Mouse (Mus musculus) neural tube, embryonic 15.5 days (tissue): ENCODE results near the gene Rab8b. TPM values are rescaled to one million over a fixed set of nuclear protein-coding genes. Genes with fewer than 3 reads are reported as not detected.
"Not testable (repeated sequence)": the region's sequence is repeated elsewhere in the genome, so short reads cannot be mapped to it uniquely, and the experiment has no call there.

Source experiments
- ATAC-seq: fragments of 200-750 bp; cut with Nextera tagmentation; 2 replicates; pipeline ENCODE4 v1.8.0; 2017; ENCODE audit warnings: mild to moderate bottlenecking, moderate TSS enrichment, moderate library complexity; ENCODE audit not compliant: low FRiP score
- H3K27ac ChIP-seq: fragments of 300-500 bp; sonication (generic); replicated peaks from 2 replicates; pipeline ENCODE4 v1.5.1; 2015; ENCODE audit warnings: mild to moderate bottlenecking, inconsistent platforms
- H3K27me3 ChIP-seq: fragments of 300-500 bp; sonication (generic); replicated peaks from 2 replicates; pipeline ENCODE4 v1.6.1; 2015; ENCODE audit warnings: inconsistent platforms
- H3K36me3 ChIP-seq: fragments of 300-500 bp; sonication (generic); 2 replicates; pipeline ENCODE4 v1.6.1; 2015; ENCODE audit warnings: inconsistent platforms
- H3K4me1 ChIP-seq: fragments of 300-500 bp; sonication (generic); 2 replicates; pipeline ENCODE4 v1.6.1; 2015; ENCODE audit warnings: inconsistent platforms
- H3K4me2 ChIP-seq: fragments of 300-500 bp; sonication (generic); 2 replicates; pipeline ENCODE4 v1.6.1; 2015; ENCODE audit warnings: inconsistent platforms, mild to moderate bottlenecking, moderate library complexity
- H3K4me3 ChIP-seq: fragments of 300-500 bp; sonication (generic); replicated peaks from 2 replicates; pipeline ENCODE4 v1.5.1; 2015; ENCODE audit warnings: mild to moderate bottlenecking, inconsistent platforms
- H3K9ac ChIP-seq: fragments of 300-500 bp; sonication (generic); replicated peaks from 2 replicates; pipeline ENCODE4 v1.6.1; 2015; ENCODE audit warnings: mild to moderate bottlenecking, inconsistent platforms
- H3K9me3 ChIP-seq: fragments of 300-500 bp; sonication (generic); replicated peaks from 2 replicates; pipeline ENCODE4 v1.6.1; 2016; ENCODE audit warnings: inconsistent platforms
- WGBS: fragments of 180-500 bp; shearing (Covaris S2); methylation state at CpG from one replicate; pipeline ENCODE4 v1.1.7; 2015; ENCODE audit warnings: mixed read lengths; 5-methylcytosine and 5-hydroxymethylcytosine counted together
- polyA plus RNA-seq: library from polyadenylated mRNA; unstranded; fragments of >200 nt; fragmentation: Nextera tagmentation; extraction: Ambion mirVana; gene quantifications from 2 replicates; pipeline ENCODE4 v1.2.1, GENCODE M21; 2015

The Rab8b gene
- polyA plus RNA-seq, 1 experiment from 2014 or later = 30.8 TPM

DNA sequence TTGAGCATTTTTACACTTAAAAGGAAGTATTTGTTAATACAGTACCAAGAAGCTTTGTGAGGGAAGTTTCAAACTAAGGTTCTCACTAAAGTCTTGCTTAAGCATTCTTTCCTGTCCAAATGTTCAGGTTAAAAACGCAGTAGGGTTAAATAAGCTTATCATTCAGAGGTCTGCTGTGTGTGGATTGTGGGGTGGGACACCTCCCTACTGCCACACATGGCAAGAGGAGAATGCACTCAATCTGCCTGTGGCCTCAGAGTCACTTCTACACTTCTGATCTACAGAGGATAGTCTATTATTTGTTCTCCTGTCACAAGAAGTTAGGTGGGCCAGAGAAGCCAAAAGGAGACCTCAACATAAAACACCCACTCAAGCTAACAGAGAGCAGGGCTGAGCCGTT lies 20.4 kb downstream of the Rab8b start:
- H3K4me1 ChIP-seq = peaks cover 20% of the 10 kb centered on the region; the same call in 1 of the 2 replicates
- no peak overlapping the region for H3K9ac ChIP-seq
- no peaks in the 10 kb centered on the region for H3K36me3 ChIP-seq
- no peak overlapping the region for H3K4me3 ChIP-seq
- H3K9me3 ChIP-seq = no peaks in the 10 kb centered on the region
- 88% methylated on average over 2 of the region's 2 CpGs for WGBS
- no peak overlapping the region for H3K27ac ChIP-seq
- no peak for ATAC-seq
- no peak overlapping the region for H3K4me2 ChIP-seq
- H3K27me3 ChIP-seq = no peaks in the 10 kb centered on the region

DNA sequence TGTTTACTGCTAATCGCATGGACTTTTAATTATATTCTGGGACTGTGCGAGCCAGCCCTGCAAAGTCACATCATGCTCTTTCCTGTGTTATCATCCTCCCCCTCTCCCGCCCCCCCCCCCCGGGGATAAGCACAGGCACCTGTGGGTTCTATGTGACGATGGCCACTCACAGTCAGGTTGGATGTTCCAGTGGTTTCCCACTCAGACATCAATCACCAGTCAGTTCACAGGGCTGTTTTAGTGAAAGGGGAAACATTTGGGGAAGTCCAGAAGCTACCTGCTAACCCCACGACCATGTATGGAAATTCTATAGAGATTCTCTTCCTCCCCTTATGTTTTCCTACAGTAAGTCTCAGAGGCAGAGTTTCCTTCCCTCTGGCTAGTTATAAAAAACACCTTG lies 21.6 kb downstream of the Rab8b start:
- Histone ChIP-seq H3K4me3 (no peak overlapping the region), H3K4me1 (peaks cover 10% of the 10 kb centered on the region; the same call in 1 of the 2 replicates), H3K27me3 (no peaks in the 10 kb centered on the region), H3K9ac (no peak overlapping the region), H3K36me3 (no peaks in the 10 kb centered on the region), H3K4me2 (no peak overlapping the region), H3K27ac (no peak overlapping the region), H3K9me3 (no peaks in the 10 kb centered on the region)
- no peak for ATAC-seq
- WGBS = 72% methylated on average over 6 of the region's 6 CpGs

DNA sequence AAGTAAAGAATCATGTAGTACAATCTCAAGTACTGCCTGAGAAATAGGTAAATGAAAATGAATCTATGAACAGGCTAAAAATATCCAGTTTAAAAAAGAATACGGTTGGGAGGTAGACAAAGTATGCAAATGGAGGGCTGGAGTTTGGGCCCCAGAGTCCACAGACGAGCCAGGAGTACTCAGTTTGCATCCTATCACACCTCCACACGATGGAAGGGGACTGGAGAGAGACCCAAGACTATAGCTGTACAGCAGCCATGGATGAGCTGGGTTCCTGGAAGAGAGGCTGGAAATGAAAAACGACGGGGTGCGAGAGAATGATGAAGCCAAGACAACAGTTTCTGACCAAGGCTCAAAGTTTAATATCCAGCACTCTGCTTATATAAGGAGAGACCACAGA lies 22.5 kb downstream of the Rab8b start:
- no peak for ATAC-seq
- H3K27me3 ChIP-seq = no peaks in the 10 kb centered on the region
- H3K4me1 ChIP-seq = peaks cover 6% of the 10 kb centered on the region; the same call in 1 of the 2 replicates
- 68% methylated on average over 6 of the region's 6 CpGs for WGBS
- H3K36me3 ChIP-seq = no peaks in the 10 kb centered on the region
- H3K9me3 ChIP-seq = no peaks in the 10 kb centered on the region
- no peak overlapping the region for H3K4me2 ChIP-seq
- H3K4me3 ChIP-seq = no peak overlapping the region
- no peak overlapping the region for H3K27ac ChIP-seq
- H3K9ac ChIP-seq = no peak overlapping the region

DNA sequence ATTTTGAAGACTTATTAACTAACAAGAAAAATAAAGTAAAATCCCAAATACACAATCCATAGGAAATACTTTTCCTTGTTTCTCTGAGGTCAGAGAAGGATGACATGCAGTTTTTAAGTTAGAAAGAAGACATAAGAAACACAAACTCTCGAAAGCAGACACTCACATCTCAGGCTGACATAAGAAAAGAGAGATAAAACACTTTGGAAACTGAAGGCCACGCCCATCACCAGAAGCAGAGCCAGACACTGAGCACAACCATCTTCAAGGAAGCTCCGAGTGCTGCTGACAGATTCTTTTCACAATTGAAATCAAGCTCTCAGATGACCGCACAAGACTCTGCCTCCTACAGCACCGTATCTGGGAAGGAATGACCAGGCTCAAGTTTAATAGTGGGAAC lies 23.5 kb downstream of the Rab8b start:
- H3K4me1 ChIP-seq = peaks cover 6% of the 10 kb centered on the region; the same call in 1 of the 2 replicates
- H3K9ac ChIP-seq = no peak overlapping the region
- 77% methylated on average over 5 of the region's 5 CpGs for WGBS
- H3K9me3 ChIP-seq = no peaks in the 10 kb centered on the region
- H3K4me2 ChIP-seq = no peak overlapping the region
- H3K27ac ChIP-seq = no peak overlapping the region
- H3K36me3 ChIP-seq = no peaks in the 10 kb centered on the region
- no peak overlapping the region for H3K4me3 ChIP-seq
- H3K27me3 ChIP-seq = no peaks in the 10 kb centered on the region
- ATAC-seq = no peak

DNA sequence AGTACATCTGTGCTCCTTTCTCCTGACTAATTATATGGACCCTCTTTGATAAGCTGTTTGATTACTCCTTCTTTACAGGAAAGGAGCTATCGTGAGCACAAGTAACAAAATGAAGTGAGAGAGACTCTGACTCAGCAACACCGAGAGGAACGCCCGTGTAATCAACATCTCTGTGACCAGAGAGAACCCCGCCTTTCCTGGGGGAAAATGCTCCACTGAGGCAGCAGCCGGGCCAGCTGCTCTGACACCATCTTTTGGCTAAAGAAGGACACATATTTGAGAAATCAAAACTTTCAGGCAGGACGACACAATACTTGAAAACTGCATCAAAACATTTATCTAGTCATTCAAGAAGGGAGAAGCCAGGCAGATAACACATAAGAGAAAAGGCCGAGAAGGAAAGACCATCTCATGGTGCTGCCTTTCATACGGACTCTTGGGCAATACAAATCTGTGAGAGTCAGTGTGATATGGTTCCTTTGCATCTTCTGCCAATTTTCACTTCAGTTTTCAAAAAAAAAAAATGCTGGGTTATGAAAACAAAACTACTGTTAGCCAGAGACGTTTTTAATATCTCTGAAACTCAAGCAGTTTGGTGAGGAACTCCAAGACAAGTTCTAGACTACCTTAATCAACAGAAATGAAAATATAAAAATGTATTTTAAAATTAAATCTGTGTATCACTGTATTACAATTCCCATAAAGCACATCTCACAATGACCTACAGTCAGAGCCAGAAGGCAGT lies 24.3 kb downstream of the Rab8b start:
- 81% methylated on average over 10 of the region's 10 CpGs for WGBS

DNA sequence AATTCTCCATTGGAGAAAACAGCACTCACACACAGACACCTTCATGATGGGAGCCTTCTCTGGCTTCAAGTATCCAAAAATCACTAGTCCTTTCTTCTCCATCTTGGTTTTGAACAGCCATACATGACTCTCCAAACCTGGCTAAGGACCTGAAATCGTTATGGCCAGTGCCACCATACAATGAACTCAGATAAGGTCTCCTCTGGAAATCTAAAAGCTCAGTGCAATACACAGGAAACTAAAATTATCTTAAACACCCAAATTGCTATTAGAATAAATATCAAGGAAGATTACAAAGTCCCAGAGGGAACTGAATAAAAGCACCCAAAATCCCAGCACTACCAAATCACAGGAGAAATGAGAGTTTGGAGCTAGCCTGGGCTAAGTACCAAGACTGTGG lies 25.1 kb downstream of the Rab8b start:
- ATAC-seq = no peak
- H3K36me3 ChIP-seq = no peaks in the 10 kb centered on the region
- no peaks in the 10 kb centered on the region for H3K9me3 ChIP-seq
- peaks cover 9% of the 10 kb centered on the region; the same call in 1 of the 2 replicates for H3K4me1 ChIP-seq
- WGBS = 89% methylated on average over 1 of the region's 1 CpGs
- H3K9ac ChIP-seq = no peak overlapping the region
- H3K27me3 ChIP-seq = no peaks in the 10 kb centered on the region
- no peak overlapping the region for H3K4me2 ChIP-seq
- no peak overlapping the region for H3K4me3 ChIP-seq
- no peak overlapping the region for H3K27ac ChIP-seq

More for the DNA sequence above, 24.3 kb downstream of the Rab8b start:
- H3K27ac ChIP-seq = no peak overlapping the region
- ATAC-seq = no peak
- no peaks in the 10 kb centered on the region for H3K27me3 ChIP-seq
- H3K9me3 ChIP-seq = no peaks in the 10 kb centered on the region
- no peaks in the 10 kb centered on the region for H3K36me3 ChIP-seq
- H3K4me1 ChIP-seq = peaks cover 9% of the 10 kb centered on the region; the same call in 1 of the 2 replicates
- H3K4me3 ChIP-seq = no peak overlapping the region
- H3K4me2 ChIP-seq = no peak overlapping the region
- H3K9ac ChIP-seq = no peak overlapping the region

DNA sequence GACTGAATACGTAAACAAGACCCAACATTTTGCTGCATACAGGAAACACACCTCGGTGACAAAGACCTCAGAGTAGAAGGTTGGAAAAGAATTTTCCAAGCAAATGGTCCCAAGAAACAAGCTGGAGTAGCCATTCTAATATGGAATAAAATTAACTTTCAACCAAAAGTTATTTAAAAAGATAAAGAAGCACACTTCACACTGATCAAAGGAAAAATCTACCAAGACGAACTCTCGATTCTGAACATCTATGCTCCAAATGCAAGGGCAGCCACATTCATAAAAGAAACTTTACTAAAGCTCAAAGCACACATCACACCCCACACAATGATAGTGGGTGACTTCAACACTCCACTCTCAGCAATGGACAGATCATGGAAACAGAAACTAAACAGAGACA lies 27.0 kb downstream of the Rab8b start:
- H3K36me3 ChIP-seq, ATAC-seq, H3K4me3 ChIP-seq, H3K9me3 ChIP-seq, H3K9ac ChIP-seq, H3K27ac ChIP-seq, H3K4me2 ChIP-seq, H3K27me3 ChIP-seq: not testable (repeated sequence)
- peaks cover 21% of the 10 kb centered on the region for H3K4me1 ChIP-seq
- 99% methylated on average over 4 of the region's 4 CpGs for WGBS

DNA sequence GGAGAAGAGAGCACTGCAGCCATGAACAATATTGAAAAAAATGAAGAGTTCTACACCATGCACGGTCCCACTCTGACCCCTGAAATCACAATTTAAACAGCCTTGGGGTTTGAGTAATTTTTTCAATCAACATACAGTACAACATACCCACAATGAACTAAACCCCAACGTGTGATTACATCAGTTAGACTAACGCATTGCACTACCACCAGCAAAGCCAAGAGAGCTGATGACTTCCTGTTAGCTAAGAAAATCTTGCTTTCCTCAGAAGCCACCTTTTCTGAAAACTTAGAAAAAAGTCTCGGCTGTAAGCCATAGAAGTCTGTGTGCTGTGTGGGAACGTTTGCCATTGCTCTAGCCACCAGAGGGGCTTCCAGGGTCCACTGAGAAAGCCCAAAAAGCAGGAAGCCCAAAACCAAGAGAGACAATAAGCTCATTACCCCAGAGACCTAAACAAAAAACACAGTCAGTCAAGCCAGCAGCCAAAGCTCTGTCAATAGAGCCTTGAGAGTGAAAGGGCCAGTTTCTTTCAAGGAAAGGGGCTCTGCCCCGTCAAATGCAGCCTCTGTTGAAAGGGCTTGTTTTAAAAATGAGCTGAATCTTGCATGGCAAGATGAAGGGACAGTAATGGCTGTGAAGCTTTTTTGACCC lies 31.4 kb downstream of the Rab8b start:
- Histone ChIP-seq H3K9ac (no peak overlapping the region), H3K4me3 (no peak overlapping the region), H3K4me2 (peak overlapping the region; percentile 23; the same call in 1 of the 2 replicates), H3K4me1 (peaks cover 30% of the 10 kb centered on the region), H3K27ac (peak overlapping the region; percentile 56), H3K27me3 (no peaks in the 10 kb centered on the region), H3K9me3 (no peaks in the 10 kb centered on the region), H3K36me3 (no peaks in the 10 kb centered on the region)
- WGBS = 26% methylated on average over 6 of the region's 6 CpGs
- no peak; the same call in 1 of the 2 replicates for ATAC-seq

DNA sequence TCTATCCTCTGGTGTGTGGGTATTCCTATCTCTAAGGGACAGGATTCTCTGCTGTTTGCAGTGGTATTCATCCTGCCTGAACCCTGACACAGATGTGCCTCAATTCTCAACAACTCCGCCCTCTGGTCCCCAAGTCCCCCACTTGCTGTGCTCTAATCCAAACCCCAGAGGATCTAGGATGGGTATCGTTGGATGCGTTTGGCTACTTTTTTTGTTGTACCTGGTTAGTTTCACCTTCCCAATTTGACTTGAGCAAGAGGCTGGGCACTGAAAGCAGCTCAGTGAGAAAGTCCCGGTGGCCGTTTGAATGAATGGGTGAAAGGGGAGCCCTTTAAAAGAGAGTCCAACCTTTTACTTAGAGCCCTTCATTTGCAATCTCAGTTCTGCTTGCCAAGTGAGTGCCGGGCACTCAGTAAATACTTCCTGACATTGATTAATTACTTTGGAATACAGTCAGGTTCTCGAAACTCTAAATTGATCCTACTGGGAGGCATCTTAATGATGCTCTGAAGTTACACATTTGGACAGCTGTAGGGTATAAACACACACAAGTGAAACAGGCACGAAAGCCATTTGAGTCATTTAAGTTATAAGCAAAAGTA lies 32.1 kb downstream of the Rab8b start:
- peak overlapping the region; percentile 56 for H3K27ac ChIP-seq

DNA sequence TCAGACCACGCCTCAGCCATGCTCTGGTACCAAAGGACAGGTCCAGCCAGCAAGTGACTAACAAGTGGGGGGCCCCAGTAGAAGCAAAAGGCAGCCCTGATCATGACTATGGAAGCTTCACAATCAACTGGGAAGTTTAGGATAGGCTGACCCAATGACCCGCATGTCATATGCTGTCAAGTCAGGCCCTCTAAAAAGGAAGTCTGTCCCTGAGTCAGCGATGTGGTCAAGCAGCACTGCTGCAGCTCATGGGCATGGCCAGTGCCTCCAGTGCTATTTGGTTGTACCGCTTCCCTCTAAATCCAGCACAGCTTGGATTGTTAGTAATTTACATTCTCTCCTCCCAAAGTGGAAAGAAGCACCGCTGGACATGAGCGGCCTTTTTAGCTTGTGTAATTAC lies 32.7 kb downstream of the Rab8b start:
- H3K4me3 ChIP-seq = no peak overlapping the region
- no peaks in the 10 kb centered on the region for H3K9me3 ChIP-seq
- H3K27ac ChIP-seq = peak overlapping the region; percentile 56
- peaks cover 30% of the 10 kb centered on the region for H3K4me1 ChIP-seq
- no peak for ATAC-seq
- no peak overlapping the region for H3K4me2 ChIP-seq
- H3K36me3 ChIP-seq = no peaks in the 10 kb centered on the region
- no peak overlapping the region for H3K9ac ChIP-seq
- 81% methylated on average over 6 of the region's 6 CpGs for WGBS
- H3K27me3 ChIP-seq = no peaks in the 10 kb centered on the region

More for the DNA sequence above, 32.1 kb downstream of the Rab8b start:
- 29% methylated on average over 8 of the region's 8 CpGs for WGBS
- no peak overlapping the region for H3K4me3 ChIP-seq
- peak overlapping the region; percentile 23; the same call in 1 of the 2 replicates for H3K4me2 ChIP-seq
- no peaks in the 10 kb centered on the region for H3K9me3 ChIP-seq
- no peaks in the 10 kb centered on the region for H3K36me3 ChIP-seq
- ATAC-seq = peak; percentile 41; the same call in 1 of the 2 replicates
- H3K27me3 ChIP-seq = no peaks in the 10 kb centered on the region
- peaks cover 30% of the 10 kb centered on the region for H3K4me1 ChIP-seq
- H3K9ac ChIP-seq = no peak overlapping the region

DNA sequence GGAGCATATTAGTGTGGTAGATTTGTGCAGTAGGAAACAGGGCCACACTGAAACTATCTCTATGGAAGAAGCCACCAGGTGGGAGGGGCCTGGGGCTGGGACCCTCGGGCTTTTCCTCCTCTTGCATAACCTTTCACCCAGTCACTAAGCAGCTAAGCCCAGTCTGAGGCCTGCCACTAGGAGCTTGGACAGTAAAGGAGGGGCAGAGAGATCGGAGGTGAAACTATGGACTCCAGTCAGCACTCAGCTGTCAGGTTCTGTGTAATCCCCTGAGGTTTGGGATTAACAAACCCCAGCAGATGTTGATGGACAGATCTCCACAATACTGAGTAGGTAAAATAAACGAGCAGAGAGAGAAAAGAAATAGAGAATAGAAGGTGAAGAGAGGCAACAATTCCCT lies 33.1 kb downstream of the Rab8b start:
- no peak overlapping the region for H3K9ac ChIP-seq
- peaks cover 30% of the 10 kb centered on the region for H3K4me1 ChIP-seq
- no peaks in the 10 kb centered on the region for H3K9me3 ChIP-seq
- no peak for ATAC-seq
- no peak overlapping the region for H3K4me3 ChIP-seq
- no peaks in the 10 kb centered on the region for H3K36me3 ChIP-seq
- no peak overlapping the region for H3K4me2 ChIP-seq
- 55% methylated on average over 3 of the region's 3 CpGs for WGBS
- 0 out of 2 replicates have a peak overlapping the region, but pooled peaks have one; percentile 9 for H3K27ac ChIP-seq
- no peaks in the 10 kb centered on the region for H3K27me3 ChIP-seq

DNA sequence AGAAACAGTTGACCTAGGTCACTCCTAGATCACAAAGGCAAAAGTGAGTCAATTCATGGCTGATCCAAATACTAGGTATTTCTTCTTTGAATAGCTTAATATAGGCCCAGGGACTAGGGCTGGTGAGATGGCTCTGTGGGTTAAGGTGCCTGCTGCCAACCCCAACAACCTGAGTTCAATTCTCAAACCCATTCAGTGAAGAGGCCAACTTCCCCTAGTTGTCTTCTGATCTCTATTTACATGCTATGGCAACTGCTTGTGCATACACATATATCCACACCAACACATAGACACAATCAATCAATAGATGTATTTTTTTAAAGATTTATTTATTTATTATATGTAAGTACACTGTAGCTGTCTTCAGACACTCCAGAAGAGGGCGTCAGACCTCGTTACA lies 34.9 kb downstream of the Rab8b start:
- H3K4me2 ChIP-seq = no peak overlapping the region
- ATAC-seq = no peak
- H3K9ac ChIP-seq = no peak overlapping the region
- no peaks in the 10 kb centered on the region for H3K36me3 ChIP-seq
- no peak overlapping the region for H3K27ac ChIP-seq
- H3K4me1 ChIP-seq = peaks cover 27% of the 10 kb centered on the region
- H3K9me3 ChIP-seq = no peaks in the 10 kb centered on the region
- H3K4me3 ChIP-seq = no peak overlapping the region
- WGBS = 93% methylated on average over 2 of the region's 2 CpGs
- no peaks in the 10 kb centered on the region for H3K27me3 ChIP-seq
